Mouse (Mus musculus) kidney, adult 2 months (tissue): ENCODE data around the gene Pnma5.

Source experiments
- CTCF ChIP-seq: fragments of 200-500 bp; conservative IDR thresholded peaks from 2 replicates; pipeline ENCODE4 v1.5.1; 2011; ENCODE audit warnings: low read depth, mild to moderate bottlenecking, control low read depth, low read length, moderate library complexity, mixed read lengths; ENCODE audit not compliant: insufficient read depth, insufficient read length
- POLR2A ChIP-seq: fragments of 200-500 bp; IDR thresholded peaks from one replicate; pipeline ENCODE4 v1.6.1; 2011; ENCODE audit warnings: low read depth, low read length, control low read depth

DNA sequence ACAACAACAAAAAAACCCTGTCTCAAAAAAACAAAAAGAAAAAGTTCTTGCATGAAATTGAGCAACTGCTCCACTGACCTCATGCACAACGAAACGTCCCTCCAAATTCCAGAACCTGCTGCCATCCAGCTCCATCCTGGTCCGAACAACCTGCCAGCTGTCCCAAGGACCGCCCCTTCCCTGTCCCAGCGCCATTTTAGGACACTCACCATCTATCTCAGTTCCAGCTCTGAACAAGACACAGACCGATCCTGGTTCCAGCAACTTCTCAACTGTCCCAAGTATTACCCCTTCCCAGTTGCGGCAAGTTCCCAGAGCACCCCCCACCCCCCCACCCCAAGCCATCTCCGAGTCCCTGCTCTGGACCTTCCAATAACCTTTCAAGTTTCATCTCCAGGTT is 1.9 kb upstream of the Pnma5 start:
- TF ChIP-seq CTCF, result no peak
- no peak for TF ChIP-seq POLR2A
